Mouse (Mus musculus): ENCODE measurements at regions not wholly inside any gene's neighbourhood (a gene's known extent, or its start where the extent isn't known, plus 50 kb on each side); places are given as distances from the start of the nearest gene placed in this dataset.
A peak's percentile ranks its signal among the peaks of the same experiment; 100 is the strongest.

- H3K9ac ChIP-seq = no peak overlapping the region
- ATAC-seq (ENCODE audit: low read depth) = no peak
- WGBS = 84% methylated on average over 4 of the region's 4 CpGs
- no peaks in the 10 kb centered on the region for H3K36me3 ChIP-seq
- H3K4me2 ChIP-seq = no peak overlapping the region
- no peaks in the 10 kb centered on the region for H3K27me3 ChIP-seq
- no peaks in the 10 kb centered on the region for H3K4me1 ChIP-seq (replicated peaks)
- H3K4me3 ChIP-seq = no peak overlapping the region
- no peak overlapping the region for H3K27ac ChIP-seq (replicated peaks)
- no peaks in the 10 kb centered on the region for H3K9me3 ChIP-seq
Measured at GRCm38 (mm10) chr15:27303856-27304255, 162.6 kb upstream of the Ank start.

GRCm38 (mm10) chr15:27304256-27304655 is 162.2 kb upstream of the Ank start:
- Histone ChIP-seq H3K27me3 (no peaks in the 10 kb centered on the region), H3K9ac (no peak overlapping the region), H3K9me3 (no peaks in the 10 kb centered on the region), H3K4me2 (no peak overlapping the region), H3K27ac (replicated peaks) (no peak overlapping the region), H3K4me1 (replicated peaks) (no peaks in the 10 kb centered on the region), H3K4me3 (no peak overlapping the region), H3K36me3 (no peaks in the 10 kb centered on the region)
- peak; percentile 50; the same call in 1 of the 2 replicates for ATAC-seq (ENCODE audit: low read depth)
- WGBS = 64% methylated on average over 7 of the region's 7 CpGs

- no peak for ATAC-seq (ENCODE audit: low read depth)
- Histone ChIP-seq H3K27ac (replicated peaks) (no peak overlapping the region), H3K4me2 (no peak overlapping the region), H3K4me1 (replicated peaks) (no peaks in the 10 kb centered on the region), H3K9me3 (no peaks in the 10 kb centered on the region), H3K9ac (no peak overlapping the region), H3K36me3 (no peaks in the 10 kb centered on the region), H3K4me3 (no peak overlapping the region), H3K27me3 (no peaks in the 10 kb centered on the region)
- 94% methylated on average over 4 of the region's 4 CpGs for WGBS
Measured at GRCm38 (mm10) chr15:27305035-27305434, 161.4 kb upstream of the Ank start.

DNA sequence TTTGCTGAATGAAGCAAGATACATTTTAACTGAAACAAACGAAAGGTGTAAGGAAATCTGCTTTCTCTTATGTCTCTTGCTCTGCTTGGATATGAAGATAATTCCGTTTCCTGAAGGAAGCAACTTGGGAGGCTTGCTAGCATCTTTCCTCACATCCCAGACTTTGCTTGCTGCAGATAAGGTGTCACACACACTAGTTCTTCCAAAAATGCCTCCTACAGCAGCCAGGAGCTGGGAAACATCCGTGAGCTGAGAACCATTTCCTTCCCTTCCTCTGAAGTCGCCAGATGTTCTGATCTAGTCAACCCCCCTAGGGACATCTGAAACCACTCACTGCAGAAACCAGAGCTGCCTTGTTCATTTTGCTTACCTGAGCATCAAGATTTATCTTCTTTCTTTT is 157.8 kb upstream of the Ank start:
- Histone ChIP-seq H3K4me1 (replicated peaks) (no peaks in the 10 kb centered on the region), H3K36me3 (no peaks in the 10 kb centered on the region), H3K9ac (no peak overlapping the region), H3K9me3 (no peaks in the 10 kb centered on the region), H3K4me3 (no peak overlapping the region), H3K27ac (replicated peaks) (no peak overlapping the region), H3K4me2 (no peak overlapping the region), H3K27me3 (no peaks in the 10 kb centered on the region)
- 78% methylated on average over 4 of the region's 4 CpGs for WGBS
- no peak for ATAC-seq (ENCODE audit: low read depth)

DNA sequence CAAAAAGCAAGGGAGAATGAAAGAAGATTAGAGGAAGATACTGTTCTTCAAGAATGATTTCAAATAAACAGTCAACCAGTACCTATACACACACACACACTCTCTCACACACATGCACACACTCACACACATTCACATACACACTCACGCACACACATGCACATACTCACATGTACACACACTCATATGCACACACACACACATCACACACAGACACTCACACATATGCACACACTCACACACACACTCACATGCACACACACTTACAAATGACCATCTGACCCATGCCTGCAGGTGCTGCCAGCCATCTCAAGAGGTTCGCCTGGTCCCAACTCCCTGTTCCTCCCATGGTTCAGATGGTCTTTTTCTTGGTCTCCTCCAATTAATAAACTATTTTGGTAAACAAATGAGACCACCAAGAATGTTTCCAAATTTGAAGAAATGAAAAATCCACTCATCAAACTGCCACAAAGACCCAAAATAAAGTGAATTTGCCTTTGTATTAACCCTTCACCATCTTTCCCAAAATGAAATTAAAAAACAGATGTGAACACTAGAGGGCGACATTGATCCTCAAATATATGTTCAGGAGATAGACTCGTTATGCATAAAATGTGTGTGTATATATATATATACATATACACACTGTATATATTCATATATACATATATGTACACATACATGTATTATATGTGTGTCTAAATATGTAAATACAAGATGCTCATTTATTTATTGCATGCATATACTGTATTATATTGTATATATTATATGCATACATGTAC is 150.3 kb upstream of the Ank start:
- Histone ChIP-seq H3K9me3 (no peaks in the 10 kb centered on the region), H3K27ac (replicated peaks) (no peak overlapping the region), H3K9ac (no peak overlapping the region), H3K4me3 (no peak overlapping the region), H3K4me2 (no peak overlapping the region), H3K4me1 (replicated peaks) (no peaks in the 10 kb centered on the region), H3K27me3 (no peaks in the 10 kb centered on the region), H3K36me3 (no peaks in the 10 kb centered on the region)
- no peak; the same call in 1 of the 2 replicates for ATAC-seq (ENCODE audit: low read depth)
- 51% methylated on average over 4 of the region's 4 CpGs for WGBS

DNA sequence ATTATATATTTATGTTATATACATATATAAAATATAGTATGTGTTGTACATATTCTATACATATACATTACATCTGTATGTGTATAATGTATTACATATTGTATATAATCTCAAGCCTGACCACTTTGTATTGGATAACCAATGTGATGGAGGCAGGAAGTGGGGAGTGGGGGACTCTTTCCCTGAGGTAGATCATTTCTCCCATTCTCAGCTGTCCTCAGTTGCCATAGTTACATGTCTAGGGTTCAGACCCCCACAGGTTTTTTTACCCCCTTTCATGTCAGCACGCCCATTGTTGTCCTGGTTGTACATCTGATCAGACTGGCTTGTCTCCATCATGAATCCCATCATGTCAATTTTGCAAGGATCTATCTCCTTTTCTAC is 149.7 kb upstream of the Ank start:
- Histone ChIP-seq H3K4me2 (no peak overlapping the region), H3K27ac (replicated peaks) (no peak overlapping the region), H3K4me3 (no peak overlapping the region), H3K9me3 (no peaks in the 10 kb centered on the region), H3K9ac (no peak overlapping the region), H3K4me1 (replicated peaks) (no peaks in the 10 kb centered on the region), H3K36me3 (no peaks in the 10 kb centered on the region), H3K27me3 (no peaks in the 10 kb centered on the region)
- no peak for ATAC-seq (ENCODE audit: low read depth)
- 89% methylated on average over 1 of the region's 1 CpGs for WGBS

GRCm38 (mm10) chr15:27321915-27322665 is 144.4 kb upstream of the Ank start:
- Histone ChIP-seq H3K9ac (no peak overlapping the region), H3K4me1 (replicated peaks) (peaks cover 4% of the 10 kb centered on the region; the same call in 1 of the 2 replicates), H3K36me3 (no peaks in the 10 kb centered on the region), H3K9me3 (no peaks in the 10 kb centered on the region), H3K27ac (replicated peaks) (no peak overlapping the region), H3K4me2 (no peak overlapping the region), H3K4me3 (no peak overlapping the region), H3K27me3 (no peaks in the 10 kb centered on the region)
- ATAC-seq (ENCODE audit: low read depth) = no peak
- WGBS = 86% methylated on average over 10 of the region's 10 CpGs

DNA sequence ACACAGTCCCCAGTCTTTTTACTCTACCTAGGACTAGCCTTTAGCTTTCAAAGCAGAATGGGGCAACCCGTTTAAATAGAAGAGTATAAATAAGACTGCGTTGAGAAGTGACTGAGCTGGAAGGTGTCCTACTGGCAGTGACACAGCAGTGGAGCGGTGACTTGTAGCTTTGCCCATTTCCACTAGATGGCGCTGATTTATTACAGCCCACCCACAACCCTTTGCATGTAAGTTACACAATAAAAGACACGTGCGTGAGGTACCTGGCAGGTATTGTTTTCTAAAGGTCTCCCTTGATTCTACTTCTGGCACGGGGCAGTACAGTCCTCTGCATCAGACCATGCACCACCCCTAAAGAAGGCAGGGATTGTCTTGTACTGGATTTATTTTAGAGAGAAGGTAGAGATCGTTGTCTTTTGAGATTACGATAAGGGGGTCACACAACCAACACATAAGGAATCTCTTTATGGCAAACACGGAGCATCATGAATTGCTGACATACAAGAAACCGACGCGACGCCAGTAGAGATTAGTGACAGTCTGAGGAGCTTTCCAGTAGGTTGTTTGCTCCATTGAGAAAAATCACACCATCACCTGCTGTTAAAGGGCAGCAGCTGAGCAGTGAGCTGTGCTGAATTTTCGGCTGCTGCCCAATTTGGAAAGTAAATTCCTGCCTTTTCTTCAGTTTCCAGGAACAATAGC is 140.5 kb upstream of the Ank start:
- H3K9me3 ChIP-seq = no peaks in the 10 kb centered on the region
- H3K9ac ChIP-seq = no peak overlapping the region
- 29% methylated on average over 15 of the region's 15 CpGs for WGBS
- no peak overlapping the region for H3K4me3 ChIP-seq
- no peaks in the 10 kb centered on the region for H3K36me3 ChIP-seq
- peaks cover 4% of the 10 kb centered on the region; the same call in 1 of the 2 replicates for H3K4me1 ChIP-seq (replicated peaks)
- ATAC-seq (ENCODE audit: low read depth) = peak; percentile 78
- no peak overlapping the region for H3K4me2 ChIP-seq
- H3K27ac ChIP-seq (replicated peaks) = no peak overlapping the region
- no peaks in the 10 kb centered on the region for H3K27me3 ChIP-seq

DNA sequence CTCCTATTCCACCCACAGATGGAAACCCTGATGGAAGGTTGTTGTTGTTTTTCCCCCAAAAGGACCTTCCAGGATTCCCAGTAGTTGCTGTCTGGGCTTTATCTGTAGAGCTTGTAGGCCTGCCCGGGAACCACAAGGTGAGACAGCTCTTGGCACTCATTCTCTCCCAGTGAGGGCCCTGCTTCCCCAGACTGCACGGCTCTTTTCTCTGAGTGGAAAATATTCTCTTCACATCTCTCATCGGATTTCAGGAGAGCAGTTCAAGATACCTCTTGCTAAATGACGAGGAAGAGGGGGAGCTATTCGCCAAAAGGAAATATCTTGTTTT is 140.0 kb upstream of the Ank start:
- no peak for ATAC-seq (ENCODE audit: low read depth)
- no peak overlapping the region for H3K4me3 ChIP-seq
- H3K9me3 ChIP-seq = no peaks in the 10 kb centered on the region
- no peaks in the 10 kb centered on the region for H3K27me3 ChIP-seq
- WGBS = 82% methylated on average over 5 of the region's 5 CpGs
- no peak overlapping the region for H3K4me2 ChIP-seq
- H3K4me1 ChIP-seq (replicated peaks) = peaks cover 4% of the 10 kb centered on the region; the same call in 1 of the 2 replicates
- H3K36me3 ChIP-seq = no peaks in the 10 kb centered on the region
- no peak overlapping the region for H3K27ac ChIP-seq (replicated peaks)
- no peak overlapping the region for H3K9ac ChIP-seq

DNA sequence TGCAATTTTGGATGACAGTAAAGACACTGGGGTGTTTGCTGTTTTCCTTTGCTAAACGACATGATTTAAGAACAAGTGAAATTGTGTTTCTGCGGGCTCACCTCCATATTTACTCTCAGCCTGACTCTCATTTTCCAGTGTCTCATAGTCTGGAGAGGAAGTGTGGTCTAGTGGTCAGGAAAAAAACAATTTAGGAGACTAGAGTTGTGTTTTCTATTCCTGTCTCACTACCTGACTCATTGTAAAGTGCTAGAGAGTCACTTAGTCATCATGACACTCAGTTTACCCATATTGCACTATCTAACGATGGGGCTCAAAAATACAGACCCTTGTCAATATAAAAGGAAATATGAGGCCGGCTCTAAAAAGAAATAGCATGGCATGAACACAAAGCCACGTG is 138.7 kb upstream of the Ank start:
- Histone ChIP-seq H3K4me2 (no peak overlapping the region), H3K9ac (no peak overlapping the region), H3K9me3 (no peaks in the 10 kb centered on the region), H3K27ac (replicated peaks) (no peak overlapping the region), H3K4me3 (no peak overlapping the region), H3K27me3 (no peaks in the 10 kb centered on the region), H3K4me1 (replicated peaks) (peaks cover 4% of the 10 kb centered on the region; the same call in 1 of the 2 replicates), H3K36me3 (no peaks in the 10 kb centered on the region)
- ATAC-seq (ENCODE audit: low read depth) = no peak
- 87% methylated on average over 5 of the region's 5 CpGs for WGBS

GRCm38 (mm10) chr15:27328441-27328840 is 138.0 kb upstream of the Ank start:
- Histone ChIP-seq H3K36me3 (no peaks in the 10 kb centered on the region), H3K9me3 (no peaks in the 10 kb centered on the region), H3K27ac (replicated peaks) (no peak overlapping the region), H3K27me3 (no peaks in the 10 kb centered on the region), H3K4me1 (replicated peaks) (peaks cover 4% of the 10 kb centered on the region; the same call in 1 of the 2 replicates), H3K4me2 (no peak overlapping the region), H3K9ac (no peak overlapping the region), H3K4me3 (no peak overlapping the region)
- no peak for ATAC-seq (ENCODE audit: low read depth)
- WGBS = 93% methylated on average over 2 of the region's 2 CpGs

DNA sequence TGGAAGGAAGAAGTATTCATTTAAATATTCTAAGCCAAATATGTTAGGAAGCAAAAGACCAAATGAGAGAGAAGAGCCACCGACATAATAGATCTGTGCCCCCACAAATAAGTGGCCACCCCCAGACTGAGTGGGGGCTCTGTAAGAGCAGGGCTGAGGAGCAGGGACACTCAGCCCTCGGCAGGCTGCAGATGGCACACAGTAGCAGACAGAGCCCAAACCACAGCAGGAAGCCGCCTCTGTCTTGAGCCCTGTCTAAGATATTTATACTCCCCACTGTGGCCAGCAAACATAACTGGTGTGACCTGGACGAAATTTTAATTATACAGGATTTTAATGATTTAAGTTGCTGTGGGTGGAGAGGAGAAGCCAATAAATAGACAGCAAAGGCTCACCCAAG is 126.4 kb upstream of the Ank start:
- Histone ChIP-seq H3K4me3 (no peak overlapping the region), H3K4me1 (replicated peaks) (no peaks in the 10 kb centered on the region), H3K9ac (no peak overlapping the region), H3K4me2 (no peak overlapping the region), H3K9me3 (peaks cover 3% of the 10 kb centered on the region; the same call in 1 of the 2 replicates), H3K27me3 (no peaks in the 10 kb centered on the region), H3K36me3 (no peaks in the 10 kb centered on the region), H3K27ac (replicated peaks) (no peak overlapping the region)
- ATAC-seq (ENCODE audit: low read depth) = no peak
- WGBS = 66% methylated on average over 4 of the region's 4 CpGs

Data from neural tube, embryonic 13.5 days (tissue).